Mouse (Mus musculus) liver, embryonic 14.5 days (tissue): ENCODE data around the gene Mal. TPM values are rescaled to one million over a fixed set of nuclear protein-coding genes. Genes with fewer than 3 reads are reported as not detected.

Experiments used
- ATAC-seq: fragments of 200-750 bp; cut with Nextera tagmentation; 2 replicates; pipeline ENCODE4 v1.8.0; 2017; ENCODE audit warnings: moderate number of reproducible peaks, mild to moderate bottlenecking, moderate library complexity; ENCODE audit not compliant: insufficient read depth
- DNase-seq, 3 experiments: peaks; one replicate each; pipeline ENCODE4 v3.0.0-alpha.2; 2012 to 2013; ENCODE audit warnings: low read depth in 3 of 3, low spot score in 3 of 3
- H3K27ac ChIP-seq: fragments of 300-500 bp; sonication (generic); 2 replicates; pipeline ENCODE4 v1.5.1; 2014; ENCODE audit warnings: moderate library complexity, mild to moderate bottlenecking, control low read depth, inconsistent platforms
- H3K27me3 ChIP-seq: fragments of 300-500 bp; sonication (generic); 2 replicates; pipeline ENCODE4 v1.6.1; 2014; ENCODE audit warnings: mild to moderate bottlenecking, low read length, moderate library complexity; ENCODE audit not compliant: control insufficient read depth, insufficient read depth
- H3K36me3 ChIP-seq: fragments of 300-500 bp; sonication (generic); replicated peaks from 2 replicates; pipeline ENCODE4 v1.6.1; 2014; ENCODE audit warnings: low read depth; ENCODE audit not compliant: control insufficient read depth, insufficient read depth
- H3K4me1 ChIP-seq, 2 experiments: fragments of 200-500 bp in 1 of 2; fragments of 300-500 bp in 1 of 2; sonication (generic) in 1 of 2; replicated peaks; 2 replicates each; pipeline ENCODE4 v1.6.1; 2012 to 2014; ENCODE audit warnings: antibody characterized with exemption in 1 of 2, inconsistent platforms in 1 of 2, low read length in 1 of 2; ENCODE audit not compliant: control insufficient read depth in 2 of 2, insufficient read depth in 2 of 2
- H3K4me2 ChIP-seq: fragments of 300-500 bp; sonication (generic); 2 replicates; pipeline ENCODE4 v1.6.1; 2014; ENCODE audit warnings: low read depth, mild to moderate bottlenecking, control low read depth, moderate library complexity
- H3K4me3 ChIP-seq, 2 experiments: fragments of 200-500 bp in 1 of 2; fragments of 300-500 bp in 1 of 2; sonication (generic) in 1 of 2; 2 replicates each; pipeline ENCODE4 v1.5.1; 2012 to 2014; ENCODE audit warnings: low read depth in 2 of 2, low read length in 2 of 2, mild to moderate bottlenecking in 2 of 2, control low read depth in 1 of 2, inconsistent platforms in 1 of 2, moderate library complexity in 1 of 2; ENCODE audit not compliant: insufficient read depth in 1 of 2
- H3K9ac ChIP-seq: fragments of 300-500 bp; sonication (generic); replicated peaks from 2 replicates; pipeline ENCODE4 v1.6.1; 2014; ENCODE audit warnings: mild to moderate bottlenecking, control low read depth, moderate library complexity
- H3K9me3 ChIP-seq: fragments of 300-500 bp; sonication (generic); 2 replicates; pipeline ENCODE4 v1.6.1; 2016; ENCODE audit warnings: low read length, mixed read lengths; ENCODE audit not compliant: control insufficient read depth
- CTCF ChIP-seq: IDR thresholded peaks from 2 replicates; pipeline ENCODE4 v1.5.1; 2016; ENCODE audit warnings: antibody characterized with exemption, low read depth, control low read depth
- EP300 ChIP-seq: IDR thresholded peaks from 2 replicates; pipeline ENCODE4 v1.6.1; 2016; ENCODE audit warnings: antibody characterized with exemption, low read depth
- WGBS: fragments of 180-500 bp; shearing (Covaris S2); extraction: QIAGEN DNeasy Blood & Tissue Kit; methylation state at CpG from one replicate; pipeline ENCODE4 v1.1.7; 2014; ENCODE audit not compliant: insufficient replicate concordance; 5-methylcytosine and 5-hydroxymethylcytosine counted together
- polyA plus RNA-seq, 2 experiments: library from polyadenylated mRNA; depleted of rRNA in 1 of 2; stranded (reverse) in 1 of 2; unstranded in 1 of 2; fragments of >200 nt; fragmentation: Nextera tagmentation in 1 of 2; extraction: Ambion mirVana in 1 of 2; gene quantifications; 2 replicates each; pipeline versions ENCODE4 v1.2.1 to v1.2.3; 2012 to 2014

Mal gene
- polyA plus RNA-seq, 2 experiments, result 0.03 to 0.06 TPM

- Histone ChIP-seq H3K27ac (no peak overlapping the region), H3K9ac (no peak overlapping the region), H3K4me2 (no peak overlapping the region), H3K9me3 (no peaks in the 10 kb centered on the region), H3K27me3 (no peaks in the 10 kb centered on the region), H3K4me1 (no peaks in the 10 kb centered on the region), H3K4me3 (no peak overlapping the region), H3K36me3 (no peaks in the 10 kb centered on the region)
- 51% methylated on average over 5 of the region's 5 CpGs for WGBS
- no peak for ATAC-seq
- DNase-seq, result no peak
- TF ChIP-seq EP300, result no peak
- no peak for TF ChIP-seq CTCF
These were observed 30.8 kb downstream of the Mal start for GRCm38 (mm10) chr2:127625659-127626058.

DNA sequence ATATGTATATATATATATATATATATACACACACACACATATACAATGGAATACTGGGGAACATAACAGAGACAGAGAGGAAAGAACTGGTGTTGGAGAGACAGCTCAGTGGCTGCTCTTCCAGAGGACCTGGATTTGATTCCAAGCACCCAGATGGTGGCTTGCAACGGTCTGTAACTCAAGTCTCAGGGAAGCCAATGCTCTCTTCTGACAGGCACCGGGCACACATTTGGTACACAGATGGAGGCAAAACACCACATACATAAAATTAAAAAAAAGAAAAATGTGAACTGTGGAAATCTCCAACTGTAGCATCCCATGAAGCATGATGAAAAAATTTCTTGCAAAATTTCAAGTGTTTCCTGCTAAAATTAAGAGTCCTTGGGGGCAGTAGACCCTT lies 31.7 kb downstream of the Mal start:
- no peaks in the 10 kb centered on the region for H3K9me3 ChIP-seq
- no peak overlapping the region for H3K4me2 ChIP-seq
- H3K9ac ChIP-seq, result no peak overlapping the region
- TF ChIP-seq CTCF (no peak), EP300 (no peak)
- H3K4me1 ChIP-seq, result no peaks in the 10 kb centered on the region
- no peak for DNase-seq
- WGBS, result 75% methylated on average over 2 of the region's 2 CpGs
- H3K27me3 ChIP-seq, result no peaks in the 10 kb centered on the region
- H3K27ac ChIP-seq, result no peak overlapping the region
- no peak overlapping the region for H3K4me3 ChIP-seq
- no peak for ATAC-seq
- H3K36me3 ChIP-seq, result no peaks in the 10 kb centered on the region

- Histone ChIP-seq H3K4me2 (no peak overlapping the region), H3K27ac (no peak overlapping the region), H3K4me3 (no peak overlapping the region), H3K9ac (no peak overlapping the region), H3K36me3 (no peaks in the 10 kb centered on the region), H3K4me1 (no peaks in the 10 kb centered on the region), H3K27me3 (no peaks in the 10 kb centered on the region), H3K9me3 (no peaks in the 10 kb centered on the region)
- DNase-seq (no peak), ATAC-seq (no peak)
- WGBS, result 36% methylated on average over 3 of the region's 3 CpGs
- TF ChIP-seq CTCF (no peak), EP300 (no peak)
These were observed 34.4 kb downstream of the Mal start for GRCm38 (mm10) chr2:127622065-127622464.

- TF ChIP-seq CTCF (no peak), EP300 (no peak)
- WGBS, result 61% methylated on average over 3 of the region's 3 CpGs
- Histone ChIP-seq H3K4me1 (no peaks in the 10 kb centered on the region), H3K36me3 (no peaks in the 10 kb centered on the region), H3K27me3 (no peaks in the 10 kb centered on the region), H3K4me2 (no peak overlapping the region), H3K9ac (no peak overlapping the region), H3K27ac (no peak overlapping the region), H3K4me3 (no peak overlapping the region), H3K9me3 (no peaks in the 10 kb centered on the region)
- no peak for ATAC-seq
- DNase-seq, result no peak
These were observed 37.2 kb downstream of the Mal start for GRCm38 (mm10) chr2:127619311-127619710.

- no peak overlapping the region for H3K9ac ChIP-seq
- no peak overlapping the region for H3K4me2 ChIP-seq
- WGBS, result 73% methylated on average over 4 of the region's 4 CpGs
- H3K27ac ChIP-seq, result no peak overlapping the region
- TF ChIP-seq EP300 (no peak), CTCF (no peak)
- H3K9me3 ChIP-seq, result no peaks in the 10 kb centered on the region
- no peak for ATAC-seq
- H3K27me3 ChIP-seq, result no peaks in the 10 kb centered on the region
- no peaks in the 10 kb centered on the region for H3K36me3 ChIP-seq
- H3K4me3 ChIP-seq, result no peak overlapping the region
- no peaks in the 10 kb centered on the region for H3K4me1 ChIP-seq
- DNase-seq, result no peak
These were observed 44.2 kb downstream of the Mal start for GRCm38 (mm10) chr2:127612288-127612687.

DNA sequence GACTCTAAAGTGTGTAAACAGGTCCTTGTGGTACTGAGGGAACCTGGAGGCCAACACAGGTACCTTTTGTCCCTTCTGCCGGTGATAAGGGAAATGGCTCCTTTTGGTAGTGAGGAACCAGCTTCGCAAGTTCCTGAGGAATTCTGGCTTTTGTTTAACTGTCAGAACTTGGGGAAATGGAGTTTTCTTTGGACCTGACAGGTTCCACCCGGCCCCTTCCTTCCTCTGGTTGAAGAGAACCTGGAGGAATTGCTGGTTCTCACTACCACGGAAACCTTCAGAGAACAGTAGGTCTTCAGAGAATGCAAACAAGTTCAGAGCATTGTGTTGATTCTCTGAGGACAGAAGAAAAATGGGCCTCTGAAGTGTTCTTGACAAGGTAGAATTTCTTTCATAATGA lies 45.1 kb downstream of the Mal start:
- ATAC-seq (no peak), DNase-seq (no peak)
- no peak overlapping the region for H3K4me2 ChIP-seq
- WGBS, result 30% methylated on average over 4 of the region's 4 CpGs
- no peak overlapping the region for H3K9ac ChIP-seq
- H3K27ac ChIP-seq, result no peak overlapping the region
- no peaks in the 10 kb centered on the region for H3K27me3 ChIP-seq
- H3K9me3 ChIP-seq, result no peaks in the 10 kb centered on the region
- TF ChIP-seq EP300, result no peak
- TF ChIP-seq CTCF, result no peak
- no peaks in the 10 kb centered on the region for H3K4me1 ChIP-seq
- H3K36me3 ChIP-seq, result no peaks in the 10 kb centered on the region
- no peak overlapping the region for H3K4me3 ChIP-seq
